Mouse (Mus musculus): ENCODE results near the gene Tmem139.

Gene Tmem139

DNA sequence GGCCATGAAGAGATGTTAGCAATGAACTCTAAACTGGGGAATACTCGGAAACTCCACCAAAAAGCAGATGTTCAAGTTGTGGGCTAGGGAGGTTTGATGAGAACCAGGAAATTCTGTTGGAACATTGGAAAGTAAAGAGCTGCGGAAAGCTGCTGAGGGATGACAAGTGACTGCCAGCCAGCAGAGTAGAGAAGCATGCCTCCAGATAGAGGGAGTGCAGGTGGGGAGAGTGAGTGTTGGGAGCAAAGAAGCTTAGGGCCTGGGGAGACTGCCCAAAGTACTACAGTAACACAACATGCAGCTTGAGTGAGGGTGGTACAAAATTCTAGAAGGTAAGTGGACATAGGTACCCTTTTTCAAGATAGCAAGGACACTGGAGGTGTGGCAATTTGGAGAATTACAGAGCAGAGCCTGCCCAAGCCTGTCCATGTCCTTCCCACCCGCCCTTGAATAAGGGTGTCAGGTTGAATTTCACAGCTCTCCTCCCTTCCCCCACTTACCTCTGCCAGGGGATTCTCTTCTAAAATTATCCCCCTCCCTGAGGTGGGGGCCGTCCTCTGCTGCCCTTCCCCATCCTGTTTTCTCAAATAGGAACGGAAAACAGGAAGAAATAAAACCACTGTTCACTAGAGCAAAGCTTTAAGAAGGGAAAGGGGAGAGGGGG is 21.2 kb downstream of the Tmem139 start:
- no peak for DNase-seq

DNA sequence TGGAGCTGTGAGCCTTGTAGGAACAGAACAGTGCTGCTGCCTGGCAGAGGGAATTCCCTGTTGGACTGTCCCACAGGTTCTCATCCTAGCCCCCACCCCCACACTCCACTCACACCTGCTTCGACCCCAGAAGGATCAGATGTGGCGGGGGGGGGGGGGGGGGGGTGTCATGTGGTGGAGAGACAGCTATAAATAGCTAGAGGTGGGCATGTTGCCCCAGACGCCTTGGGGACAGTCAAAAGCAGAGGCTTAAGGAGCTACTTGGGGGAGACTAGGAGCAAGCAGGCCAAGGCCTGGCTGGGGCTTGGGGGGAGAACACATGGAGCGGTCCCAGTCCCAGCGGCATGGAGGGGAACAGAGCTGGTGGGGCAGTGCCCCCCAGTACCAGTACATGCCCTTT is 24.7 kb downstream of the Tmem139 start, which contains the start of gene Clcn1:
TSS of gene Clcn1 (plus strand) at position 238 of the 400 bp plus-strand sequence.
- DNase-seq: no peak

DNA sequence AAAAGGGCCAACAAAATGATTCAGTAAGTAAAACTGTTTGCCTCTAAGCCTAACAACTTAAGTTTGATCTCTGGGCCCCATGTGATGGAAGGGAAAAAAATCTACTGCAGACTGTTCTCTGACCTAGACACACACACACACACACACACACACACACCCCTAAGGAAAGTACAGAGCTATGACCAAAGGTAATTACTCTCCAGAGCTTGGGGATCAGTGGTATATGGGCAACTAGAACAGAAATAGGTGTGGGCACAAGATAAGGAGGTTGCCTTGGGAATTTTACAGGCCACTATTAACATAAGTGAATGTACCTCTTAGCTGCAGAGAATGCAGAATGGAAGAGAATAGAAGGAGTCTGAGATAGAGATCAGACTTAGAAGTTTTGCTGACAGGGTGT is 25.8 kb downstream of the Tmem139 start:
- no peak for DNase-seq

DNA sequence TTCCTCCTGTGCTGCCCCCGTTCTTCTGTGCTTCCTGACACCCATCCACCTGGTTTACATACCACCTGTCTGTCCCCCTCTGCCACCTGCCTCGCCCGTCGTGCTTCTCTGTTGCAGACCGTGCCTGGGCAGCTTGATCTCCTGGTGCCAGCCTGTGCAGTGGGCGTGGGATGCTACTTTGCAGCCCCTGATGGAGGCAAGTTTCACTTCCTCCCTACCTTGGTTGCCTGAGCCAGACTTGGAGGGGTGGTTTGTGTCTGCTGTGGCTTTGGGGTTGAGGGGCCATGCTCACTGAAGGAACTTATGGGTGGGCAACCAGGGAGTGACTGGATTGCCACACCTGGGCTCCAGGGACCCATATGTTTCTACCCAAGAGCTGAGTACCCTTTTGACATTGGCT is 31.6 kb downstream of the Tmem139 start:
- DNase-seq: no peak

DNA sequence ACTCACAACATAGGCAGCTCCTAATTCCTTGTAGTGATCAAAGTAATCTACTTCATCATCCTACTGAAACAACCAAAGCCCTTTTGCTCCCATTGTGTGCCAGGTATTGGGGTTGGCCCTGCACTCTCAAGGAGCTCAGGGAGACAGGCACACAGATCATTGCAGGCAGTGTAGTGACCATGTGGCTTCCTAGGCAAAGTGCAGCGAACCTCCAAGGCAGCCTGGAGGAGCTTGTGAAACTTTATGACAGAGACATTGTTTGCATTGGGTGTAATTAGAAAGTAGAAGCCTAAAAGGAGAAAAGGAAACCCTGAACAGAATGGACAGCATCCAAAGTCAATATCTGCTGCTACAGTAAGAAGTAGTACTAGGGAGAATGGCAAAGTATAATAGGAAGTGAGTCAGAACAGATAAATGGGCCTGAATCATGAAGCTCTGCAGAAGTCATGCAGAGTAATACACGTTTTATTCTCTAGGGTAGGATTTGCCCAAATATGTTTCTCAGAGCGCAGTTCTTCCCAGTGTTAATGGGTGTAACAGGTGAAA is 33.9 kb downstream of the Tmem139 start:
- no peak for DNase-seq

DNA sequence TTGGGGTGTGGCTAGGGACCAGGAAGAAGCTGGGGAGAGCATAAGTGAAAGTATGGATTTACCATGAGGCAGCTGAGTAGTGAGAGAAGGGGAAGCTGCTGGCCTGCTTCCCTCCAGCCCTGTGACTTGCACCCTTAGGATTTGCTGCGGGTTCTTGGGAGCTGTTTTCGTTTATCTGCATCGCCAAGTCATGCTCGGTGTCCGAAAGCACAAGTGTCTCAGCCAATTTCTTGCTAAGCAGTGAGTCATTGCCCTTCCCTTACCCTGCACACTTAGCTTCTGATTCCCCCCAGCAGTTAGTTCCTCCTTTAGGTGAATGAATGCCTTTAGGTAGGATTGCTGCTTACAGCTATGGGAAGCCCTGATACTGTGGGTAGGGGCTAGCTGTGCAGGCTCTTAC is 37.6 kb downstream of the Tmem139 start:
- DNase-seq: no peak

DNA sequence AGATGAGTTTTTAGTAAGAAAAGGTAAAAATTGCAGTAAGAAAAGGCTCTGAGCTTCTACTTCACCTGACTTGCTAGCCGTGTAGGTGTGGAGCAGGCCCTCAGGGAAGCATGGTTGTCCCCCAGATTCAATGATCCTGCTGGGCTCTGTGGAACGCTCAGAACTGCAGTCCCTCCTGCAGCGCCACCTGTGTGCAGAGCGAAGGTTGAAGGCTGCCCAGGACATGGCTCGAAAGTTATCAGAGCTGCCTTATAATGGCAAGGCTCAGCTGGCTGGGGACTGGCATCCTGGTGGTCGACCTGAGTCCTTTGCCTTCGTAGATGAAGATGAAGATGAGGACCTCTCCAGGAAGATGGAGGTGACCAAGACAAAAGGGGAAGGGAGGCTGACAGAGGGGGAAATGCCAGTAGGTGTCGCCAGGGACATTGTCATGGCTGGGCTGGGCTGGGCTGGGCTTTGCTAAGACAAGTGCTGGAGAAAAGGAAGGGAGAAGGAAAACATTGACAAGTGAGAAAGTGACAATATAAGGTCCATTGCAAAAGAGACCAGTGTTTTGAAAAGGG is 48.1 kb downstream of the Tmem139 start:
- no peak for DNase-seq

GRCm38 (mm10) chr6:42310427-42311053 is 48.8 kb downstream of the Tmem139 start:
- DNase-seq: no peak
